Comparison of ENCODE assay signal across 8 mouse cellular contexts in genomic region chr6:149408833-149409332, GRCm38 (mm10). TPM values are rescaled to one million over a fixed set of nuclear protein-coding genes. Genes with fewer than 3 reads are reported as not detected.
DNase-seq lines count a peak whose midpoint lies in the region; ATAC-seq and TF ChIP-seq lines count a peak whose summit lies in the region.

Gene Bicd1 (plus strand): TSS chr6:149408886.

- H3K36me3 ChIP-seq in MEL (ENCODE audit: control insufficient read depth in 1 of 2, insufficient read depth in 2 of 2, low read length in 2 of 2) = no peaks in the 10 kb centered on the region
- no peaks in the 10 kb centered on the region for H3K36me3 ChIP-seq in forebrain, postnatal 0 days (ENCODE audit: insufficient read depth)
- no peaks in the 10 kb centered on the region for H3K36me3 ChIP-seq in lung, embryonic 14.5 days (ENCODE audit: insufficient read depth)
- no peaks in the 10 kb centered on the region for H3K36me3 ChIP-seq in thymus, adult 2 months (ENCODE audit: control insufficient read depth, insufficient read depth, low read length)

- peak; percentile 99 for ATAC-seq in forebrain, postnatal 0 days
- peak; percentile 100 for ATAC-seq in lung, embryonic 14.5 days (ENCODE audit: insufficient read depth)

- H3K27ac ChIP-seq in MEL (ENCODE audit: control insufficient read depth, low read depth, low read length) = peak within 1 kb of the TSS; percentile 6; the same call in 1 of the 2 replicates
- peak within 1 kb of the TSS; percentile 93 for H3K27ac ChIP-seq in cerebellum, adult 2 months (ENCODE audit: insufficient read depth, low read length)
- H3K27ac ChIP-seq in forebrain, postnatal 0 days (ENCODE audit: low read depth, low read length) = peak within 1 kb of the TSS; percentile 95
- peak within 1 kb of the TSS; percentile 58; the same call in 1 of the 2 replicates for H3K27ac ChIP-seq in lung, embryonic 14.5 days (ENCODE audit: low read depth)
- H3K27ac ChIP-seq in olfactory bulb, adult 2 months (ENCODE audit: insufficient read depth, low read depth, low read length) = peak within 1 kb of the TSS; percentile 91
- H3K27ac ChIP-seq in thymus, adult 2 months (ENCODE audit: control insufficient read depth, insufficient read depth, low read length) = no peak within 1 kb of the TSS

- H3K4me1 ChIP-seq in MEL (ENCODE audit: control insufficient read depth in 1 of 2, insufficient read depth in 2 of 2, low read length in 2 of 2) = no peaks in the 10 kb centered on the region; a peak in 1 of 4 replicates
- no peaks in the 10 kb centered on the region; the same call in 1 of the 2 replicates for H3K4me1 ChIP-seq in cerebellum, adult 2 months (ENCODE audit: control insufficient read depth, insufficient read depth, low read length)
- H3K4me1 ChIP-seq in forebrain, postnatal 0 days (ENCODE audit: insufficient read depth) = peaks cover 5% of the 10 kb centered on the region; the same call in 1 of the 2 replicates
- H3K4me1 ChIP-seq in lung, embryonic 14.5 days (ENCODE audit: insufficient read depth) = peaks cover 3% of the 10 kb centered on the region; the same call in 1 of the 2 replicates
- H3K4me1 ChIP-seq in olfactory bulb, adult 2 months (ENCODE audit: control insufficient read depth, insufficient read depth, low read length) = no peaks in the 10 kb centered on the region
- H3K4me1 ChIP-seq in thymus, adult 2 months (replicated peaks; ENCODE audit: control insufficient read depth, insufficient read depth, low read length) = peaks cover 6% of the 10 kb centered on the region; the same call in 1 of the 2 replicates

- WGBS in cerebellum, adult 2 months = under 1% methylated on average over 30 of the region's 30 CpGs
- WGBS in forebrain, postnatal 0 days = 2% methylated on average over 30 of the region's 30 CpGs
- under 1% methylated on average over 30 of the region's 30 CpGs for WGBS in lung, embryonic 14.5 days
- WGBS in olfactory bulb, adult 2 months = under 1% methylated on average over 30 of the region's 30 CpGs
- under 1% methylated on average over 30 of the region's 30 CpGs for whole genome bisulfite sequencing in thymus, adult 2 months

- no peaks in the 10 kb centered on the region; a peak in 2 of 4 replicates for H3K27me3 ChIP-seq in MEL (ENCODE audit: control insufficient read depth in 1 of 2, insufficient read depth in 2 of 2, low read length in 2 of 2)
- H3K27me3 ChIP-seq in cerebellum, adult 2 months (ENCODE audit: control insufficient read depth, insufficient read depth, low read length) = no peaks in the 10 kb centered on the region
- H3K27me3 ChIP-seq in forebrain, postnatal 0 days (ENCODE audit: insufficient read depth, low read length) = no peaks in the 10 kb centered on the region
- H3K27me3 ChIP-seq in lung, embryonic 14.5 days (ENCODE audit: insufficient read depth, low read length) = no peaks in the 10 kb centered on the region
- H3K27me3 ChIP-seq in thymus, adult 2 months (ENCODE audit: control insufficient read depth, insufficient read depth, low read length) = no peaks in the 10 kb centered on the region

- TF ChIP-seq RAD21 in MEL (IDR thresholded peaks at IDR 0.05; ENCODE audit: low read depth, low read length) = no peak

- DNase-seq in MEL (ENCODE audit: low read depth, low spot score) = peak; percentile 83
- DNase-seq in cerebellum, adult 2 months = peak; percentile 93 to 94
- peak; percentile 91 for DNase-seq in forebrain, postnatal 0 days
- DNase-seq in heart, postnatal 4 days = peak; percentile 69
- DNase-seq in layer of hippocampus, adult 8-10 months (ENCODE audit: low spot score in 2 of 2) = peak; percentile 89 to 92
- peak; percentile 78 for DNase-seq in lung, embryonic 14.5 days
- peak; percentile 33 for DNase-seq in thymus, adult 2 months

- peak within 1 kb of the TSS; percentile 77 for H3K9ac ChIP-seq in MEL (ENCODE audit: control insufficient read depth, low read depth, low read length, poor library complexity, severe bottlenecking)
- H3K9ac ChIP-seq in forebrain, postnatal 0 days = peak within 1 kb of the TSS; percentile 88
- peak within 1 kb of the TSS; percentile 58 for H3K9ac ChIP-seq in lung, embryonic 14.5 days

- H3K79me2 ChIP-seq in MEL (ENCODE audit: control insufficient read depth, insufficient read depth, low read length, poor library complexity) = no peaks in the 10 kb centered on the region; the same call in 1 of the 2 replicates

- peak; percentile 58 to 60; a peak in 1 of 4 replicates for TF ChIP-seq POLR2A in MEL (IDR thresholded peaks at IDR 0.05; ENCODE audit: control insufficient read depth in 1 of 2, insufficient read depth in 1 of 2, low read depth in 1 of 2, low read length in 2 of 2, poor library complexity in 1 of 2)
- TF ChIP-seq POLR2A in cerebellum, adult 2 months (IDR thresholded peaks at IDR 0.05; ENCODE audit: borderline replicate concordance, insufficient read depth, low read length) = peak; percentile 93
- TF ChIP-seq POLR2A in olfactory bulb, adult 2 months (IDR thresholded peaks at IDR 0.05; ENCODE audit: insufficient read depth, low read depth, low read length) = peak; percentile 93
- TF ChIP-seq POLR2A in thymus, adult 2 months (IDR thresholded peaks at IDR 0.05; ENCODE audit: control insufficient read depth, extremely low read depth, insufficient read depth, low read length, poor library complexity) = no peak

- peak within 1 kb of the TSS; percentile 58 for H3K4me2 ChIP-seq in forebrain, postnatal 0 days (ENCODE audit: low read depth)
- H3K4me2 ChIP-seq in lung, embryonic 14.5 days = peak within 1 kb of the TSS; percentile 78

- TF ChIP-seq EP300 in MEL (IDR thresholded peaks at IDR 0.05; ENCODE audit: low read depth in 1 of 2, low read length in 2 of 2) = no peak

- H3K9me3 ChIP-seq in MEL (replicated peaks; ENCODE audit: insufficient read depth, low read length) = no peaks in the 10 kb centered on the region
- H3K9me3 ChIP-seq in forebrain, postnatal 0 days (ENCODE audit: low read length) = no peaks in the 10 kb centered on the region
- no peaks in the 10 kb centered on the region for H3K9me3 ChIP-seq in lung, embryonic 14.5 days (ENCODE audit: low read depth, low read length)

- H3K4me3 ChIP-seq in MEL (ENCODE audit: control insufficient read depth in 1 of 2, insufficient read depth in 1 of 2, low read depth in 2 of 2, low read length in 2 of 2) = peak within 1 kb of the TSS; percentile 61 to 82
- peak within 1 kb of the TSS; percentile 97 for H3K4me3 ChIP-seq in cerebellum, adult 2 months (replicated peaks; ENCODE audit: insufficient read depth, low read depth, low read length)
- H3K4me3 ChIP-seq in forebrain, postnatal 0 days (ENCODE audit: low read depth, low read length) = peak within 1 kb of the TSS; percentile 89
- peak within 1 kb of the TSS; percentile 61 for H3K4me3 ChIP-seq in lung, embryonic 14.5 days (ENCODE audit: low read depth, low read length)
- H3K4me3 ChIP-seq in olfactory bulb, adult 2 months (ENCODE audit: insufficient read depth, low read depth, low read length) = peak within 1 kb of the TSS; percentile 81
- peak within 1 kb of the TSS; percentile 47 for H3K4me3 ChIP-seq in thymus, adult 2 months (ENCODE audit: control insufficient read depth, insufficient read depth, low read length)

- no peak for TF ChIP-seq CTCF in MEL (IDR thresholded peaks at IDR 0.05 in 2 of 3, conservative IDR thresholded peaks at IDR 0.05 in 1 of 3; ENCODE audit: control insufficient read depth in 1 of 3, insufficient read depth in 1 of 3, low read depth in 2 of 3, low read length in 3 of 3, poor library complexity in 1 of 3, severe bottlenecking in 1 of 3)
- no peak for TF ChIP-seq CTCF in cerebellum, adult 2 months (IDR thresholded peaks at IDR 0.05; ENCODE audit: borderline replicate concordance, insufficient read depth, low read depth, low read length)
- no peak for TF ChIP-seq CTCF in forebrain, postnatal 0 days (IDR thresholded peaks at IDR 0.05; ENCODE audit: low read depth)
- TF ChIP-seq CTCF in lung, embryonic 14.5 days (IDR thresholded peaks at IDR 0.05; ENCODE audit: low read depth) = no peak
- no peak for TF ChIP-seq CTCF in olfactory bulb, adult 2 months (IDR thresholded peaks at IDR 0.05; ENCODE audit: insufficient read depth, low read depth, low read length)
- no peak for TF ChIP-seq CTCF in thymus, adult 2 months (IDR thresholded peaks at IDR 0.05; ENCODE audit: borderline replicate concordance, control insufficient read depth, extremely low read depth, insufficient read depth, low read length, poor library complexity)

TF ChIP-seq in MEL, 35 proteins besides CTCF, POLR2A, EP300 and RAD21 (continues in another document):
- TF ChIP-seq CHD2 (IDR thresholded peaks at IDR 0.05; ENCODE audit: low read length) = no peak
- 0 out of 2 replicates have a peak, but pooled peaks have one; percentile 10 for TF ChIP-seq NRF1 (IDR thresholded peaks at IDR 0.05; ENCODE audit: insufficient read depth, low read depth, low read length, poor library complexity, severe bottlenecking)
- TF ChIP-seq POLR2AphosphoS5 (IDR thresholded peaks at IDR 0.05; ENCODE audit: borderline replicate concordance, low read depth, low read length) = no peak
- TF ChIP-seq JUND (IDR thresholded peaks at IDR 0.05; ENCODE audit: low read depth, low read length) = no peak
- no peak for TF ChIP-seq GABPA (IDR thresholded peaks at IDR 0.05; ENCODE audit: low read depth, low read length)
- peak; percentile 61 for TF ChIP-seq NELFE (IDR thresholded peaks at IDR 0.05; ENCODE audit: low read depth, low read length)
- TF ChIP-seq KAT2A (conservative IDR thresholded peaks at IDR 0.05; ENCODE audit: low read depth, low read length) = no peak
- TF ChIP-seq MEF2A (IDR thresholded peaks at IDR 0.05; ENCODE audit: extremely low read depth, insufficient replicate concordance, low read depth, low read length, poor library complexity, severe bottlenecking) = no peak
- no peak for TF ChIP-seq USF1 (IDR thresholded peaks at IDR 0.05; ENCODE audit: low read depth, low read length)
- TF ChIP-seq ZNF384 (IDR thresholded peaks at IDR 0.05; ENCODE audit: low read depth, low read length) = no peak
- no peak for TF ChIP-seq UBTF (IDR thresholded peaks at IDR 0.05; ENCODE audit: borderline replicate concordance, insufficient read depth, low read depth, low read length)
- no peak for TF ChIP-seq CHD1 (IDR thresholded peaks at IDR 0.05; ENCODE audit: low read depth, low read length)

RNA-seq across cellular contexts. Expression of gene Bicd1, which starts in this region (rescaled TPM):
- total RNA-seq in MEL (2012; rRNA removed) = 1.7 and 2.5 TPM in 2 replicates
- 1 to 10 TPM in 1 of 2 experiments, not detected in 1; 1.6 TPM for polyA plus RNA-seq in MEL (2012; ENCODE audit: insufficient read depth in 1 of 2, insufficient read length in 2 of 2, low read depth in 1 of 2, low replicate concordance in 2 of 2, missing spikeins in 1 of 2)
- polyA plus RNA-seq in cerebellum, adult 2 months (2012; rRNA removed) = 27.7 and 29.9 TPM in 2 replicates
- total RNA-seq in forebrain, postnatal 0 days (2014; rRNA removed) = 27.5 and 47.5 TPM in 2 replicates
- 12.9 and 28.4 TPM in 2 replicates for polyA plus RNA-seq in forebrain, postnatal 0 days (2015; fragmentation: Nextera tagmentation; extraction: Ambion mirVana)
- 1 to 10 TPM; 4.4 to 4.6 TPM for total RNA-seq in heart, postnatal 4 days (2021)
- total RNA-seq in layer of hippocampus, adult 8-10 months (2022) = 10 to 100 TPM; 46.6 to 53.3 (median 50.9) TPM
- polyA plus RNA-seq in lung, embryonic 14.5 days (2014; fragmentation: Nextera tagmentation; extraction: Ambion mirVana) = 7.3 and 8.5 TPM in 2 replicates
- polyA plus RNA-seq in olfactory bulb, adult 2 months (2012; ENCODE audit: insufficient read depth, insufficient read length, low replicate concordance, missing spikeins) = not detected in 2 replicates
- 0.78 and 1.2 TPM in 2 replicates for polyA plus RNA-seq in thymus, adult 2 months (2012; rRNA removed)

Comparison
In these comparisons a context has a peak if more than half of its experiments do, and no peak if none do; other contexts are left out.
1. DNase-seq: peak in every context shown above with its lines; median percentile 94 in cerebellum, adult 2 months; 91 in forebrain, postnatal 0 days; 90 in layer of hippocampus, adult 8-10 months; 83 in MEL; 78 in lung, embryonic 14.5 days; 69 in heart, postnatal 4 days; 33 in thymus, adult 2 months.
2. H3K4me3 ChIP-seq: peak in every context shown above with its lines; median percentile 97 in cerebellum, adult 2 months; 89 in forebrain, postnatal 0 days; 81 in olfactory bulb, adult 2 months; 72 in MEL; 61 in lung, embryonic 14.5 days; 47 in thymus, adult 2 months.